Mouse (Mus musculus): ENCODE measurements around the gene Polr1a. TPM values are rescaled to one million over a fixed set of nuclear protein-coding genes. Genes with fewer than 3 reads are reported as not detected.

The Polr1a gene
- total RNA-seq, 2 experiments from 2014 or later = 28.5 to 32.3 TPM

GRCm38 (mm10) chr6:71940912-71941311, 32.1 kb downstream of the Polr1a start:
- DNase-seq (ENCODE audit: low spot score in 2 of 2) = no peak
- intact Hi-C loops (cut with DNase I) = no loop called here

- intact Hi-C loops (cut with DNase I) = no loop called here
- peak in 1 of 2 experiments; percentile 34 for DNase-seq (ENCODE audit: low spot score in 2 of 2)
Observed at GRCm38 (mm10) chr6:71945101-71945500, 36.2 kb downstream of the Polr1a start.

- intact Hi-C loops (cut with DNase I) = no loop called here
Observed at GRCm38 (mm10) chr6:71946121-71946520, 37.3 kb downstream of the Polr1a start.

GRCm38 (mm10) chr6:71949721-71950120, 40.9 kb downstream of the Polr1a start:
- intact Hi-C loops (cut with DNase I) = no loop called here
- DNase-seq (ENCODE audit: low spot score in 2 of 2) = no peak

More at GRCm38 (mm10) chr6:71946121-71946520, 37.3 kb downstream of the Polr1a start:
- DNase-seq (ENCODE audit: low spot score in 2 of 2) = no peak

DNA sequence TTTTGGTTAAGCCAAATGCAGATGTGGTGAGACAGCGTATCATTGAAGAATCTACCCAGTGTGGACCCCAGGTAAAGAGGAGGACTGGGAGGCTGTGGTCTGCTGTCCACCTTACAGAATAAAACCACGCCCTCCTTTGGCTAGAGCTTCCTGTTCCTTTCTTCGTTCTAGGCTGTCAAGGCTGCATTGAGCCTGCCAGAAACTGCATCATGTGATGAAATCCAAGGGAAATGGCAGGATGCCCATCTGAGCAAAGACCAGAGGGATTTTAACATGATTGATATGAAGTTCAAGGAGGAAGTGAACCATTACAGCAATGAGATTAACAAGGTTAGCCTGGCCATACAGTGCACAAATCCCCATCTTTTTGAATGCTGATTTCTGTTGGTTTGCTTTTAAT, 41.7 kb downstream of the Polr1a start:
- intact Hi-C loops (cut with DNase I) = no loop called here

DNA sequence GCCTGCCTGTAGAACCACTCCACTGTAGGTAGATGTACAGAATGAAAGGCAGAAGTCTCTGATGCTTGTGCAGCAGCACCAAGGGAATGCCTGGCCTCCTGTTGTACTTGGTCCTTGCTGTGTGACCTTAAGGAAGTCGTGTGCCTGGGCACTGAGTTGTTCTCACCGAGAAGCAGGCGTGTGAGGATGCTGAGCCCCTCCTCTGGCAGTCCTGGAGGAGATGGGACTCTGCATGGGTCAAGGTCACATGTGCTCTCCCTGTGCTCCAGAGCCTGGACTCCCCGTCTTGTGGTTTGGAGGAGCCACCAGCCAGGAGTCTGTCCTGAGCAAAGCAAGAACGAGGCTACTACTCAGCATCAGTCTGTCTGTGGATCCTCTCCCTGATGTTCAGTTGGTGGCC, 42.3 kb downstream of the Polr1a start:
- DNase-seq (ENCODE audit: low spot score in 2 of 2) = no peak
- intact Hi-C loops (cut with DNase I) = no loop called here

More for the DNA sequence above, 41.7 kb downstream of the Polr1a start:
- DNase-seq (ENCODE audit: low spot score in 2 of 2) = no peak

DNA sequence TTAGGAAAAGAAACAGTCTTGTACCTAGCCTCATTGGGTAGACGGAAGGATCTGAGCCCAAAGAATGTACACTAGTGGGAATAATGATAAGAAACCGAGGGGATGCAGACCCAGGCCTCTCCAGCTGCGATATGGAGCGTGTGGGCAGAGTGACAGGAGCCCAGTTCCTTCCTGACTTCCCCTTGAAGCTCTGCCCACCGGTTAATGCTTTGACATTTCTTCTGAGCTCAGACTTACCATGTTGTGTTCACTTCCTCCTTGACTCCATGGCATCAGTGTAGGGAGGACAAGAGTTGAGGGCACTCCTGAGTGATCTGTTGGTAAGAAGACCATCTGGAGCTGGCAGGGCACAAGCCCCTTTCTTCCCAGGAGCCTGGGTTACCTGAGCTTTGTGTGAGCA, 53.3 kb downstream of the Polr1a start:
- no peak for DNase-seq (ENCODE audit: low spot score in 2 of 2)
- intact Hi-C loops (cut with DNase I) = no loop called here

GRCm38 (mm10) chr6:71962706-71963105, 53.9 kb downstream of the Polr1a start:
- DNase-seq (ENCODE audit: low spot score in 2 of 2) = no peak
- intact Hi-C loops (cut with DNase I) = no loop called here

DNA sequence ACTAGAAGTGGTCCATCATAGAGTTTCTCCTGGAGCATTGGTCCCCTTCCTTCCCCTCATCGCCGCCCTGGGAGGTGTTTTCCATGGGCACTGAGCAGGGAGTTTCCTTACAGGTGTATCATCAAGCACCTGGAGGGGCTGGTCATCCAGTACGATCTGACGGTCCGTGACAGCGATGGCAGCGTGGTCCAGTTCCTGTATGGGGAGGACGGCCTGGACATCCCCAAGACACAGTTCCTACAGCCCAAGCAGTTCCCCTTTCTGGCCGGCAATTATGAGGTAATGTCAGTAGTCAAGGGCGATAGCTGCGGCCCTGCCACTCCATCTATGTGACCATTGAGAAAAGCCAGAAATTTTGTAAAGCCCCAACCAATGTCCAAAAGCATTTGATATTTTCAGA, 54.7 kb downstream of the Polr1a start:
- intact Hi-C loops (cut with DNase I) = no loop called here
- no peak for DNase-seq (ENCODE audit: low spot score in 2 of 2)

GRCm38 (mm10) chr6:71966683-71967303, 57.9 kb downstream of the Polr1a start:
- intact Hi-C loops (cut with DNase I) = no loop called here
- DNase-seq (ENCODE audit: low spot score in 2 of 2) = no peak

DNA sequence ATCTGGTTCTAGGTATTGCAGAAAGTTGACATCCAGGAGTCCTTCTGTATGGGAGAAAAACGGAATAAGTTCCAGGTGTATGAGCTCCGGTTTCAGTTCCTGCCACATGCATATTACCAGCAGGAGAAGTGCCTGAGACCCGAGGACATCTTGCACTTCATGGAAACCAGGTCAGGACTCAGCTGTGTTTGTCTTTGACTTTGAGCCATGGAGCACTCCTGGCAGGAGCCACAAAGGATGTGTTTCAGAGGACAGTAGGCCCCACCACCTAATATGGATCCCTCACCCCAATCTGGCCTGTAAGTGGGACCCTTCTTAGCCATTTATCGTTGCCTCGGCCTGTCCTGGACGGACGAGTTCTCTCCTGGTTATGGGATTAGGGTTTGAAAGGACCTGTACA, 59.0 kb downstream of the Polr1a start:
- intact Hi-C loops (cut with DNase I) = no loop called here
- DNase-seq (ENCODE audit: low spot score in 2 of 2) = no peak

DNA sequence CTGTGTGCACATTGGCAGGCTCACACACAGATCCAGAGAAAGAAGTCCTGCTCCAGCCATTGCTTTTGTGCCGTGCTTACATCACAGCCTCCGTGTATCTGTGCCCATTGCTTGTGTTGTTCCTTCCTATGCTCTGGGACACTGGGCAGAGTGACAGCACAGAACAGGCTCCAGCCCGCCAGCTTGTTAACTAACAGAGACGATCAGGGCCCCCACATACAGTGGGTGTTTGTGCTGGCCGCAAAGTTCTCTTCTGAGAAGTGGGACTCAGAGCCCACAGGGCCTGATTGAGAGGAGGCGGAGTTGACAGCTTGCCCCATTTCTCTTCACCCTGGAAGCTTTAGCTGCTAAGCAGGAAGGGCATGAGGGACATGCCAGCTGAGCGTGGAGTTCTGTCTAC, 60.6 kb downstream of the Polr1a start:
- intact Hi-C loops (cut with DNase I) = no loop called here
- peak; percentile 48 to 72 for DNase-seq (ENCODE audit: low spot score in 2 of 2)

- intact Hi-C loops (cut with DNase I) = no loop called here
- no peak for DNase-seq (ENCODE audit: low spot score in 2 of 2)
Observed at GRCm38 (mm10) chr6:71970154-71970553, 61.3 kb downstream of the Polr1a start.

GRCm38 (mm10) chr6:71976592-71976991, 67.7 kb downstream of the Polr1a start:
- no peak for DNase-seq (ENCODE audit: low spot score in 2 of 2)
- intact Hi-C loops (cut with DNase I) = no loop called here

DNA sequence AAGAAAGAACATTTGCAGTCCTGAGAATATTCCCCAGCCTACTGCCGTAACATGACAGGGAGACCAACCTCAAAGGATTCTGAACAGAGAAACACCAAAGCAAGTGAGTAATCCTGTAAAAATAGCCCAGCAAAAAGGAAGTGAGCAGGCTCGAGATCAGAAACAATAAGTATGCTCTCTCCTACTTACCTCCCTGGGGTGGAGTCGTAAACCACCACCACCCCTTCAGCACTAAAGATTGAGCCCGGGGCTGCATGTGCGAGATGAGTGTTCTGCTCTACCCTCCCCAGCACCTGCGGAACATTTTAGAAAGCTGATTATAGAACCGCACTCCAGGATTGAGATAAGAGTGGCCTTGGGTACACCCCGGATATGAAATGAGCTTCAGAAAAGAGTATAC, 71.3 kb downstream of the Polr1a start:
- intact Hi-C loops (cut with DNase I) = loop anchor here (5.0 kb wide), 1 partner anchor 117 kb away; the partner anchor contains the start of gene St3gal5
- DNase-seq (ENCODE audit: low spot score in 2 of 2) = peak in 1 of 2 experiments; percentile 57

- DNase-seq (ENCODE audit: low spot score in 2 of 2) = no peak
- intact Hi-C loops (cut with DNase I) = loop anchor here (5.0 kb wide), 1 partner anchor 117 kb away; the partner anchor contains the start of gene St3gal5
Observed at GRCm38 (mm10) chr6:71980587-71980986, 71.7 kb downstream of the Polr1a start.

GRCm38 (mm10) chr6:71981450-71981849, 72.6 kb downstream of the Polr1a start:
- DNase-seq (ENCODE audit: low spot score in 2 of 2) = peak; percentile 63 to 76
- intact Hi-C loops (cut with DNase I) = loop anchor here (5.0 kb wide), 1 partner anchor 116 kb away; the partner anchor contains the start of gene St3gal5

GRCm38 (mm10) chr6:71985984-71986383, 77.1 kb downstream of the Polr1a start:
- intact Hi-C loops (cut with DNase I) = no loop called here
- no peak for DNase-seq (ENCODE audit: low spot score in 2 of 2)

DNA sequence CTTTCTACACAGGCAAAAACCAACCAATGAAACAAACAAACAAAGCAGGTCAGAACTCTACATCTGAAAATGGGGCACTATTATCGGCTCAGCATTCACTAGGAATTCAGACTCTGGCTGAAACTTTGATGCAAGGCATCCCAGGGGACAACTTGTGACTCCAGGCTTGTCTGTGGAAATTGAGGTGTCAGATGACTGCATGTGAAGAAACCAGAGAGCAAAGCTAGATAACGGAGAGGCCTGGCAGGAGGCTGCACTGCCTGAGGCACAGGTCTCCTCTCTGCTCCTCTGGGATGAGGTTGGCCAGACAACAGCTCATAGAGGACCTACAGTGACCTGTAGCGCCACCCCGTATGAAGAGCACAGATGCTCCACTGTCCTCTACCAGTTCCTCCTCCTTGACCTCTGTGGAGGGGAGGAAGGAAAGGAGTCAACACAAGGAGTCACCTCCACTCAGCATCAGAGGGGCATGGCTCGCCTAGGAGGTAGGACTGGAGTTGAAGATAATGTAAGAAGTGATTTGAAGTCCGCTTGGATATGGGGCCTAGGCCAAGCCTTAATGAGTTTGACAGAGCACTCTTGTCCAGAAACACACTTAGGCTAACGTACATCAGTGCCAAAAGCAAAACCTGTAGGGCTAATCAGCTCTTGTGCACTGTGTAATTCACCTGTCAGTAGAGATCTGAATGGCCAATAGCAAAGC, 78.8 kb downstream of the Polr1a start:
- DNase-seq (ENCODE audit: low spot score in 2 of 2) = no peak
- intact Hi-C loops (cut with DNase I) = no loop called here

- intact Hi-C loops (cut with DNase I) = no loop called here
- no peak for DNase-seq (ENCODE audit: low spot score in 2 of 2)
Observed at GRCm38 (mm10) chr6:71989647-71990351, 80.9 kb downstream of the Polr1a start.

Measured in left cerebral cortex, postnatal 14 days (tissue).